Mouse (Mus musculus) forebrain, embryonic 11.5 days (tissue): ENCODE results near the gene Qser1. TPM values are rescaled to one million over a fixed set of nuclear protein-coding genes. Genes with fewer than 3 reads are reported as not detected.
"Not testable (repeated sequence)": the region's sequence is repeated elsewhere in the genome, so short reads cannot be mapped to it uniquely, and the experiment has no call there.

Experiments used
- ATAC-seq: fragments of 200-750 bp; cut with Nextera tagmentation; replicated peaks from 2 replicates; pipeline ENCODE4 v1.8.0; 2017; ENCODE audit warnings: moderate TSS enrichment; ENCODE audit not compliant: low FRiP score
- DNase-seq: peaks from one replicate; pipeline ENCODE4 v3.0.0-alpha.2; 2017; ENCODE audit warnings: low spot score
- H3K27ac ChIP-seq: fragments of 300-500 bp; sonication (generic); 2 replicates; pipeline ENCODE4 v1.5.1; 2014; ENCODE audit warnings: low read depth, low read length
- H3K27me3 ChIP-seq: fragments of 300-500 bp; sonication (generic); 2 replicates; pipeline ENCODE4 v1.6.1; 2014; ENCODE audit warnings: mild to moderate bottlenecking, low read length, mixed read lengths; ENCODE audit not compliant: control insufficient read depth, insufficient read depth
- H3K36me3 ChIP-seq: fragments of 300-500 bp; sonication (generic); 2 replicates; pipeline ENCODE4 v1.6.1; 2014; ENCODE audit warnings: mild to moderate bottlenecking, low read length, moderate library complexity, mixed read lengths; ENCODE audit not compliant: control insufficient read depth, insufficient read depth
- H3K4me1 ChIP-seq: fragments of 300-500 bp; sonication (generic); replicated peaks from 2 replicates; pipeline ENCODE4 v1.6.1; 2014; ENCODE audit warnings: low read length, mixed read lengths; ENCODE audit not compliant: control insufficient read depth, insufficient read depth
- H3K4me2 ChIP-seq: fragments of 300-500 bp; sonication (generic); 2 replicates; pipeline ENCODE4 v1.6.1; 2014; ENCODE audit warnings: low read depth, mild to moderate bottlenecking, low read length, moderate library complexity, mixed read lengths; ENCODE audit not compliant: severe bottlenecking
- H3K4me3 ChIP-seq: fragments of 300-500 bp; sonication (generic); 2 replicates; pipeline ENCODE4 v1.5.1; 2014; ENCODE audit warnings: low read depth, low read length
- H3K9ac ChIP-seq: fragments of 300-500 bp; sonication (generic); 2 replicates; pipeline ENCODE4 v1.6.1; 2014; ENCODE audit warnings: low read length
- H3K9me3 ChIP-seq: fragments of 300-500 bp; sonication (generic); 2 replicates; pipeline ENCODE4 v1.6.1; 2016; ENCODE audit warnings: low read length, mixed read lengths; ENCODE audit not compliant: control insufficient read depth
- WGBS: fragments of 180-500 bp; shearing (Covaris S2); extraction: QIAGEN DNeasy Blood & Tissue Kit; methylation state at CpG from one replicate; pipeline ENCODE4 v1.1.7; 2014; 5-methylcytosine and 5-hydroxymethylcytosine counted together
- polyA plus RNA-seq: library from polyadenylated mRNA; unstranded; fragments of >200 nt; fragmentation: Nextera tagmentation; extraction: Ambion mirVana; gene quantifications from 2 replicates; pipeline ENCODE4 v1.2.1, GENCODE M21; 2014

Qser1 gene
- polyA plus RNA-seq, 1 experiment from 2014 or later = 18.9 TPM

- Histone ChIP-seq H3K4me1 (no peaks in the 10 kb centered on the region), H3K4me3 (no peak overlapping the region), H3K4me2 (no peak overlapping the region), H3K27me3 (no peaks in the 10 kb centered on the region), H3K27ac (no peak overlapping the region), H3K36me3 (no peaks in the 10 kb centered on the region), H3K9me3 (no peaks in the 10 kb centered on the region), H3K9ac (no peak overlapping the region)
- DNase-seq = no peak
- ATAC-seq = no peak
Measured at GRCm38 (mm10) chr2:104840974-104841373, 24.4 kb upstream of the Qser1 start.

GRCm38 (mm10) chr2:104832486-104832885, 15.9 kb upstream of the Qser1 start:
- Histone ChIP-seq H3K36me3 (no peaks in the 10 kb centered on the region), H3K4me3 (no peak overlapping the region), H3K27me3 (no peaks in the 10 kb centered on the region), H3K4me1 (no peaks in the 10 kb centered on the region), H3K9me3 (no peaks in the 10 kb centered on the region), H3K27ac (no peak overlapping the region), H3K4me2 (no peak overlapping the region), H3K9ac (no peak overlapping the region)
- 94% methylated on average over 2 of the region's 2 CpGs for WGBS
- ATAC-seq (no peak), DNase-seq (no peak)

- DNase-seq = no peak
- no peak for ATAC-seq
- no peaks in the 10 kb centered on the region for H3K27me3 ChIP-seq
- H3K4me2 ChIP-seq = no peak overlapping the region
- no peaks in the 10 kb centered on the region for H3K4me1 ChIP-seq
- no peak overlapping the region for H3K27ac ChIP-seq
- H3K36me3 ChIP-seq = no peaks in the 10 kb centered on the region
- H3K9me3 ChIP-seq = no peaks in the 10 kb centered on the region
- no peak overlapping the region for H3K4me3 ChIP-seq
- WGBS = 92% methylated on average over 4 of the region's 4 CpGs
- H3K9ac ChIP-seq = no peak overlapping the region
Measured at GRCm38 (mm10) chr2:104826191-104826590, 9.6 kb upstream of the Qser1 start.

GRCm38 (mm10) chr2:104818763-104819162, 2.2 kb upstream of the Qser1 start:
- not testable (repeated sequence) for H3K9ac ChIP-seq, H3K4me3 ChIP-seq, H3K27ac ChIP-seq, H3K4me1 ChIP-seq, H3K27me3 ChIP-seq, H3K9me3 ChIP-seq, H3K4me2 ChIP-seq, ATAC-seq, DNase-seq, H3K36me3 ChIP-seq
- 84% methylated on average over 3 of the region's 3 CpGs for WGBS

GRCm38 (mm10) chr2:104817555-104818330, 1.2 kb upstream of the Qser1 start:
- no peaks in the 10 kb centered on the region for H3K36me3 ChIP-seq
- no peaks in the 10 kb centered on the region for H3K9me3 ChIP-seq
- peak overlapping the region; percentile 98 for H3K9ac ChIP-seq
- H3K4me2 ChIP-seq = peak overlapping the region; percentile 85
- peaks cover 3% of the 10 kb centered on the region for H3K4me1 ChIP-seq
- 2% methylated on average over 15 of the region's 15 CpGs for WGBS
- H3K27me3 ChIP-seq = no peaks in the 10 kb centered on the region
- ATAC-seq = 0 out of 2 replicates have a peak, but pooled peaks have one; percentile 3
- H3K4me3 ChIP-seq = peak overlapping the region; percentile 94
- no peak for DNase-seq
- H3K27ac ChIP-seq = peak overlapping the region; percentile 98

- no peaks in the 10 kb centered on the region for H3K36me3 ChIP-seq
- peak overlapping the region; percentile 85 for H3K4me2 ChIP-seq
- peak overlapping the region; percentile 98 for H3K27ac ChIP-seq
- H3K9me3 ChIP-seq = no peaks in the 10 kb centered on the region
- H3K4me3 ChIP-seq = peak overlapping the region; percentile 94
- ATAC-seq (peak; percentile 95), DNase-seq (peak; percentile 98)
- no peaks in the 10 kb centered on the region for H3K27me3 ChIP-seq
- H3K4me1 ChIP-seq = peaks cover 3% of the 10 kb centered on the region
- under 1% methylated on average over 33 of the region's 51 CpGs for WGBS
- peak overlapping the region; percentile 98 for H3K9ac ChIP-seq
Measured at GRCm38 (mm10) chr2:104816866-104817439, 393 bp upstream of the Qser1 start.

- DNase-seq = peak; percentile 73
- Histone ChIP-seq H3K9ac (peak overlapping the region; percentile 98), H3K27me3 (no peaks in the 10 kb centered on the region), H3K4me3 (peak overlapping the region; percentile 94), H3K4me1 (peaks cover 3% of the 10 kb centered on the region), H3K4me2 (peak overlapping the region; percentile 85), H3K27ac (peak overlapping the region; percentile 98), H3K36me3 (no peaks in the 10 kb centered on the region), H3K9me3 (no peaks in the 10 kb centered on the region)
- WGBS = under 1% methylated on average over 33 of the region's 33 CpGs
- ATAC-seq = peak; percentile 33
Measured at GRCm38 (mm10) chr2:104815561-104816370, 794 bp downstream of the Qser1 start.

- no peak for DNase-seq
- 0 out of 2 replicates have a peak overlapping the region, but pooled peaks have one; percentile 0 for H3K9ac ChIP-seq
Measured at GRCm38 (mm10) chr2:104814181-104814951, 2.2 kb downstream of the Qser1 start.

More at GRCm38 (mm10) chr2:104814181-104814951, 2.2 kb downstream of the Qser1 start:
- Histone ChIP-seq H3K4me3 (0 out of 2 replicates have a peak overlapping the region, but pooled peaks have one; percentile 14), H3K4me1 (peaks cover 3% of the 10 kb centered on the region), H3K27ac (peak overlapping the region; percentile 47), H3K4me2 (peak overlapping the region; percentile 8; the same call in 1 of the 2 replicates), H3K36me3 (peaks cover 2% of the 10 kb centered on the region; the same call in 1 of the 2 replicates), H3K27me3 (no peaks in the 10 kb centered on the region), H3K9me3 (no peaks in the 10 kb centered on the region)
- 56% methylated on average over 5 of the region's 5 CpGs for WGBS
- no peak for ATAC-seq
